Mouse (Mus musculus) heart, adult 2 months (tissue): Measurements from ENCODE around the gene Cwc25.

Source experiments
- CTCF ChIP-seq: fragments of 200-600 bp; IDR thresholded peaks from 2 replicates; pipeline ENCODE4 v1.8.1; 2022; ENCODE audit warnings: antibody characterized with exemption, mild to moderate bottlenecking, moderate library complexity
- EP300 ChIP-seq: fragments of 200-500 bp; IDR thresholded peaks from 2 replicates; pipeline ENCODE4 v1.6.1; 2011; ENCODE audit warnings: low read depth, low read length, control low read depth; ENCODE audit not compliant: insufficient read depth
- POLR2A ChIP-seq: fragments of 200-500 bp; IDR thresholded peaks from 2 replicates; pipeline ENCODE4 v1.6.1; 2011; ENCODE audit warnings: mild to moderate bottlenecking, low read depth, low read length, control low read depth; ENCODE audit not compliant: insufficient read depth

GRCm38 (mm10) chr11:97809235-97810121, 43.1 kb upstream of the Cwc25 start:
- TF ChIP-seq POLR2A (no peak), CTCF (no peak), EP300 (no peak)
